Mouse (Mus musculus) liver (tissue): Measurements from ENCODE around the gene Gcn1l1.

Experiments used
- DNase-seq: peaks from one replicate; pipeline ENCODE4 v3.0.0-alpha.2; 2020; ENCODE audit warnings: mixed read lengths

Gcn1l1 gene

GRCm38 (mm10) chr5:115662658-115663057 is 97.6 kb downstream of the Gcn1l1 start:
- DNase-seq, result peak; percentile 3

- no peak for DNase-seq
Observed at GRCm38 (mm10) chr5:115666366-115667065, 101.5 kb downstream of the Gcn1l1 start.

- no peak for DNase-seq
Observed at GRCm38 (mm10) chr5:115667210-115667609, 102.2 kb downstream of the Gcn1l1 start.

- peak; percentile 1 for DNase-seq
Observed at GRCm38 (mm10) chr5:115667894-115668293, 102.8 kb downstream of the Gcn1l1 start.

GRCm38 (mm10) chr5:115668986-115669385 is 103.9 kb downstream of the Gcn1l1 start:
- peak; percentile 1 for DNase-seq

GRCm38 (mm10) chr5:115669974-115670373 is 104.9 kb downstream of the Gcn1l1 start:
- DNase-seq, result peak; percentile 1

GRCm38 (mm10) chr5:115670406-115670805 is 105.4 kb downstream of the Gcn1l1 start:
- peak; percentile 1 for DNase-seq

- peak; percentile 1 for DNase-seq
Observed at GRCm38 (mm10) chr5:115671846-115672245, 106.8 kb downstream of the Gcn1l1 start.
